ENCODE assay signal across 8 mouse cellular contexts in genomic region chr3:145924649-145925337, GRCm38 (mm10). TPM values are rescaled to one million over a fixed set of nuclear protein-coding genes. Genes with fewer than 3 reads are reported as not detected.
DNase-seq lines count a peak whose midpoint lies in the region; ATAC-seq and TF ChIP-seq lines count a peak whose summit lies in the region.

No protein-coding gene starts in this region.

- H3K27me3 ChIP-seq in lung, postnatal 0 days (replicated peaks; ENCODE audit: insufficient read depth, low read length) = no peaks in the 10 kb centered on the region

- H3K9me3 ChIP-seq in lung, postnatal 0 days (ENCODE audit: low read length) = no peaks in the 10 kb centered on the region

- H3K27ac ChIP-seq in lung, postnatal 0 days (ENCODE audit: low read length) = peak overlapping the region; percentile 99

- H3K4me2 ChIP-seq in lung, postnatal 0 days (replicated peaks; ENCODE audit: low read depth, low read length) = peak overlapping the region; percentile 70

- TF ChIP-seq EP300 in lung, postnatal 0 days (IDR thresholded peaks at IDR 0.05) = no peak

- no peak for TF ChIP-seq CTCF in lung, postnatal 0 days (IDR thresholded peaks at IDR 0.05)

- DNase-seq in MN1 (ENCODE audit: low spot score) = peak; percentile 54
- DNase-seq in cerebellum, adult 11-12 months = peak; percentile 78
- DNase-seq in forelimb bud, embryonic 11.5 days (ENCODE audit: low read depth, low spot score) = peak; percentile 35
- DNase-seq in heart, postnatal 4 days = peak; percentile 60
- DNase-seq in layer of hippocampus, adult 9-11 months = peak; percentile 67
- peak; percentile 60 for DNase-seq in lung, postnatal 0 days (ENCODE audit: low spot score)
- peak; percentile 22 for DNase-seq in ovary, postnatal 14 days (ENCODE audit: low spot score)
- DNase-seq in urinary bladder, postnatal 14 days (ENCODE audit: low spot score) = peak; percentile 51

- peak overlapping the region; percentile 92 for H3K9ac ChIP-seq in lung, postnatal 0 days (replicated peaks; ENCODE audit: low read depth)

- H3K4me3 ChIP-seq in lung, postnatal 0 days (ENCODE audit: low read depth, low read length) = peak overlapping the region; percentile 95

- no peaks in the 10 kb centered on the region for H3K36me3 ChIP-seq in lung, postnatal 0 days (ENCODE audit: insufficient read depth, low read length)

- 0 out of 2 replicates have a peak, but pooled peaks have one; percentile 1 for ATAC-seq in lung, postnatal 0 days

- H3K4me1 ChIP-seq in lung, postnatal 0 days (ENCODE audit: insufficient read depth, low read depth, low read length) = peaks cover 11% of the 10 kb centered on the region; the same call in 1 of the 2 replicates

- WGBS in lung, postnatal 0 days = 3% methylated on average over 39 of the region's 39 CpGs

RNA-seq across cellular contexts. Expression of gene Bcl10, which starts 2.2 kb away (rescaled TPM):
- 10 to 100 TPM; 25.5 to 27.4 TPM for total RNA-seq in heart, postnatal 4 days (2021)
- polyA plus RNA-seq in lung, postnatal 0 days (2015; fragmentation: Nextera tagmentation; extraction: Ambion mirVana) = 54.3 and 63.5 TPM in 2 replicates

RNA-seq across cellular contexts. Expression of gene 2410004B18Rik, which starts 13.0 kb away (rescaled TPM):
- total RNA-seq in heart, postnatal 4 days (2021) = 10 to 100 TPM; 24.8 to 25.5 TPM
- 40.2 and 47.6 TPM in 2 replicates for polyA plus RNA-seq in lung, postnatal 0 days (2015; fragmentation: Nextera tagmentation; extraction: Ambion mirVana)

Comparison
In these comparisons a context has a peak if more than half of its experiments do, and no peak if none do; other contexts are left out.
1. Peak in every context shown above with its lines: DNase-seq, ATAC-seq, H3K4me3 ChIP-seq and H3K27ac ChIP-seq.
2. DNase-seq: peak in every context shown above with its lines; median percentile 78 in cerebellum, adult 11-12 months; 67 in layer of hippocampus, adult 9-11 months; 60 in heart, postnatal 4 days; 60 in lung, postnatal 0 days; 54 in MN1; 51 in urinary bladder, postnatal 14 days; 35 in forelimb bud, embryonic 11.5 days; 22 in ovary, postnatal 14 days.